Mouse (Mus musculus) testis, adult 2 months (tissue): ENCODE data around the gene Fubp1. TPM values are rescaled to one million over a fixed set of nuclear protein-coding genes. Genes with fewer than 3 reads are reported as not detected.
A peak's percentile ranks its signal among the peaks of the same experiment; 100 is the strongest.

Experiments used
- H3K27ac ChIP-seq: fragments of 200-500 bp; 2 replicates; pipeline ENCODE4 v1.5.1; 2012; ENCODE audit warnings: low read depth, low read length; ENCODE audit not compliant: control insufficient read depth, insufficient read depth
- H3K27me3 ChIP-seq: fragments of 200-500 bp; 2 replicates; pipeline ENCODE4 v1.6.1; 2012; ENCODE audit warnings: mild to moderate bottlenecking, low read length, moderate library complexity; ENCODE audit not compliant: control insufficient read depth, insufficient read depth
- H3K36me3 ChIP-seq: fragments of 200-500 bp; 2 replicates; pipeline ENCODE4 v1.6.1; 2012; ENCODE audit warnings: mild to moderate bottlenecking, low read length; ENCODE audit not compliant: control insufficient read depth, insufficient read depth
- H3K4me1 ChIP-seq: fragments of 200-500 bp; 2 replicates; pipeline ENCODE4 v1.6.1; 2012; ENCODE audit warnings: low read length; ENCODE audit not compliant: control insufficient read depth, insufficient read depth
- H3K4me3 ChIP-seq: fragments of 200-500 bp; 2 replicates; pipeline ENCODE4 v1.5.1; 2012; ENCODE audit warnings: low read depth, mild to moderate bottlenecking, low read length, moderate library complexity, mixed read lengths; ENCODE audit not compliant: control insufficient read depth
- CTCF ChIP-seq: fragments of 200-500 bp; IDR thresholded peaks from 2 replicates; pipeline ENCODE4 v1.5.1; 2012; ENCODE audit warnings: low read depth, mild to moderate bottlenecking, inconsistent platforms, low read length, moderate library complexity; ENCODE audit not compliant: control insufficient read depth, insufficient read depth, insufficient replicate concordance
- POLR2A ChIP-seq: fragments of 200-500 bp; IDR thresholded peaks from 2 replicates; pipeline ENCODE4 v1.6.1; 2012; ENCODE audit warnings: low read depth, mild to moderate bottlenecking, inconsistent platforms, low read length, moderate library complexity; ENCODE audit not compliant: control insufficient read depth
- polyA plus RNA-seq: library from polyadenylated mRNA; depleted of rRNA; stranded (reverse); fragments of >200 nt; gene quantifications from 2 replicates; pipeline ENCODE4 v1.2.3, GENCODE M21; 2012; rRNA removed

Gene Fubp1
- 55.8 and 58.6 TPM in 2 replicates for polyA plus RNA-seq

GRCm38 (mm10) chr3:152209967-152210634, at the start of gene Fubp1, which contains the start of gene Dnajb4:
Gene Fubp1, plus strand, starts transcription at chr3:152210422.
Gene Dnajb4, minus strand, starts transcription at chr3:152210302.
- Histone ChIP-seq H3K4me3 (peak within 1 kb of the TSS; percentile 94), H3K27me3 (no peaks in the 10 kb centered on the region), H3K27ac (peak within 1 kb of the TSS; percentile 96), H3K36me3 (no peaks in the 10 kb centered on the region; the same call in 1 of the 2 replicates), H3K4me1 (peaks cover 2% of the 10 kb centered on the region; the same call in 1 of the 2 replicates)
- no peak for TF ChIP-seq CTCF
- TF ChIP-seq POLR2A, result peak; percentile 97

- no peak for TF ChIP-seq POLR2A
- TF ChIP-seq CTCF, result no peak
- Histone ChIP-seq H3K36me3 (no peaks in the 10 kb centered on the region), H3K27ac (no peak overlapping the region), H3K27me3 (no peaks in the 10 kb centered on the region), H3K4me3 (no peak overlapping the region), H3K4me1 (peaks cover 11% of the 10 kb centered on the region)
These were observed 49.6 kb upstream of the Fubp1 start for GRCm38 (mm10) chr3:152160607-152161006.

GRCm38 (mm10) chr3:152163320-152163719, 46.9 kb upstream of the Fubp1 start:
- Histone ChIP-seq H3K36me3 (no peaks in the 10 kb centered on the region), H3K27ac (no peak overlapping the region), H3K4me3 (no peak overlapping the region), H3K4me1 (peaks cover 8% of the 10 kb centered on the region), H3K27me3 (no peaks in the 10 kb centered on the region)
- TF ChIP-seq CTCF (no peak), POLR2A (no peak)

- no peak overlapping the region for H3K4me3 ChIP-seq
- H3K27ac ChIP-seq, result no peak overlapping the region
- H3K4me1 ChIP-seq, result peaks cover 8% of the 10 kb centered on the region
- no peaks in the 10 kb centered on the region for H3K36me3 ChIP-seq
- TF ChIP-seq CTCF (no peak), POLR2A (no peak)
- no peaks in the 10 kb centered on the region for H3K27me3 ChIP-seq
These were observed 45.2 kb upstream of the Fubp1 start for GRCm38 (mm10) chr3:152165014-152165350.

- Histone ChIP-seq H3K27ac (no peak overlapping the region), H3K27me3 (no peaks in the 10 kb centered on the region), H3K4me3 (peak overlapping the region; percentile 30), H3K4me1 (peaks cover 8% of the 10 kb centered on the region), H3K36me3 (no peaks in the 10 kb centered on the region)
- TF ChIP-seq CTCF (no peak), POLR2A (no peak)
These were observed 44.7 kb upstream of the Fubp1 start for GRCm38 (mm10) chr3:152165351-152166098.

- H3K36me3 ChIP-seq, result no peaks in the 10 kb centered on the region
- H3K27me3 ChIP-seq, result no peaks in the 10 kb centered on the region
- H3K27ac ChIP-seq, result no peak within 1 kb of the TSS
- TF ChIP-seq POLR2A (no peak), CTCF (no peak)
- H3K4me3 ChIP-seq, result peak within 1 kb of the TSS; percentile 30
- peaks cover 8% of the 10 kb centered on the region for H3K4me1 ChIP-seq
These were observed 44.2 kb upstream of the Fubp1 start, which contains the start of gene Gipc2 for GRCm38 (mm10) chr3:152166099-152166423. Gene Gipc2, minus strand, starts transcription at chr3:152166230.

- Histone ChIP-seq H3K27me3 (no peaks in the 10 kb centered on the region), H3K27ac (no peak overlapping the region), H3K4me3 (no peak overlapping the region), H3K36me3 (no peaks in the 10 kb centered on the region), H3K4me1 (peaks cover 8% of the 10 kb centered on the region)
- no peak for TF ChIP-seq POLR2A
- no peak for TF ChIP-seq CTCF
These were observed 43.3 kb upstream of the Fubp1 start for GRCm38 (mm10) chr3:152166699-152167451.

GRCm38 (mm10) chr3:152168007-152168406, 42.2 kb upstream of the Fubp1 start:
- H3K4me3 ChIP-seq, result no peak overlapping the region

More at GRCm38 (mm10) chr3:152168007-152168406, 42.2 kb upstream of the Fubp1 start:
- Histone ChIP-seq H3K27ac (no peak overlapping the region), H3K36me3 (no peaks in the 10 kb centered on the region), H3K27me3 (no peaks in the 10 kb centered on the region), H3K4me1 (peaks cover 8% of the 10 kb centered on the region)
- TF ChIP-seq POLR2A, result no peak
- no peak for TF ChIP-seq CTCF
